Mouse (Mus musculus): ENCODE measurements around the gene Ebpl.

- TF ChIP-seq POLR2A (IDR thresholded peaks at IDR 0.05; ENCODE audit: insufficient read depth, low read length) (no peak), CTCF (IDR thresholded peaks at IDR 0.05; ENCODE audit: low read depth, low read length) (no peak), EP300 (IDR thresholded peaks at IDR 0.05; ENCODE audit: insufficient read depth, low read depth, low read length) (no peak)
Measured at GRCm38 (mm10) chr14:61320765-61321164, 39.5 kb downstream of the Ebpl start.

All from ES-Bruce4 (cell line).